Mouse (Mus musculus): Measurements from ENCODE around the gene Klf2. TPM values are rescaled to one million over a fixed set of nuclear protein-coding genes. Genes with fewer than 3 reads are reported as not detected.

Klf2 gene
- polyA plus RNA-seq, 1 experiment from 2014 or later: 6.5 TPM

GRCm38 (mm10) chr8:72323131-72323725, 4.4 kb downstream of the Klf2 start:
- Histone ChIP-seq H3K4me1 (ENCODE audit: control insufficient read depth, insufficient read depth, low read length) (peaks cover 3% of the 10 kb centered on the region; the same call in 1 of the 2 replicates), H3K36me3 (ENCODE audit: control insufficient read depth, insufficient read depth, low read length) (no peaks in the 10 kb centered on the region), H3K27ac (ENCODE audit: low read depth, low read length) (no peak overlapping the region), H3K9ac (ENCODE audit: low read length) (no peak overlapping the region), H3K4me2 (no peak overlapping the region), H3K27me3 (ENCODE audit: control insufficient read depth, insufficient read depth, low read length) (peaks cover 33% of the 10 kb centered on the region), H3K4me3 (ENCODE audit: low read depth, low read length) (no peak overlapping the region), H3K9me3 (ENCODE audit: control insufficient read depth, low read length) (no peaks in the 10 kb centered on the region)
- DNase-seq (ENCODE audit: low spot score, missing footprints): no peak
- no peak for ATAC-seq (ENCODE audit: low FRiP score)
- 81% methylated on average over 6 of the region's 6 CpGs for WGBS

- no peak overlapping the region for H3K4me2 ChIP-seq
- H3K9me3 ChIP-seq (ENCODE audit: control insufficient read depth, low read length): no peaks in the 10 kb centered on the region
- WGBS: 87% methylated on average over 10 of the region's 10 CpGs
- H3K27ac ChIP-seq (ENCODE audit: low read depth, low read length): no peak overlapping the region
- H3K27me3 ChIP-seq (ENCODE audit: control insufficient read depth, insufficient read depth, low read length): peaks cover 26% of the 10 kb centered on the region
- no peak for ATAC-seq (ENCODE audit: low FRiP score)
- H3K4me1 ChIP-seq (ENCODE audit: control insufficient read depth, insufficient read depth, low read length): peaks cover 3% of the 10 kb centered on the region; the same call in 1 of the 2 replicates
- DNase-seq (ENCODE audit: low spot score, missing footprints): no peak
- H3K9ac ChIP-seq (ENCODE audit: low read length): no peak overlapping the region
- H3K4me3 ChIP-seq (ENCODE audit: low read depth, low read length): no peak overlapping the region
- H3K36me3 ChIP-seq (ENCODE audit: control insufficient read depth, insufficient read depth, low read length): no peaks in the 10 kb centered on the region
Measured at GRCm38 (mm10) chr8:72324036-72324706, 5.3 kb downstream of the Klf2 start.

- 87% methylated on average over 2 of the region's 2 CpGs for WGBS
- Histone ChIP-seq H3K4me3 (ENCODE audit: low read depth, low read length) (no peak overlapping the region), H3K27me3 (ENCODE audit: control insufficient read depth, insufficient read depth, low read length) (peaks cover 20% of the 10 kb centered on the region), H3K4me1 (ENCODE audit: control insufficient read depth, insufficient read depth, low read length) (peaks cover 3% of the 10 kb centered on the region; the same call in 1 of the 2 replicates), H3K9me3 (ENCODE audit: control insufficient read depth, low read length) (no peaks in the 10 kb centered on the region), H3K27ac (ENCODE audit: low read depth, low read length) (no peak overlapping the region), H3K9ac (ENCODE audit: low read length) (no peak overlapping the region), H3K36me3 (ENCODE audit: control insufficient read depth, insufficient read depth, low read length) (no peaks in the 10 kb centered on the region), H3K4me2 (no peak overlapping the region)
- DNase-seq (ENCODE audit: low spot score, missing footprints): no peak
- ATAC-seq (ENCODE audit: low FRiP score): no peak
Measured at GRCm38 (mm10) chr8:72324708-72325107, 5.9 kb downstream of the Klf2 start.

GRCm38 (mm10) chr8:72329116-72329515, 10.3 kb downstream of the Klf2 start:
- 72% methylated on average over 3 of the region's 3 CpGs for WGBS
- no peaks in the 10 kb centered on the region for H3K27me3 ChIP-seq (ENCODE audit: control insufficient read depth, insufficient read depth, low read length)
- H3K36me3 ChIP-seq (ENCODE audit: control insufficient read depth, insufficient read depth, low read length): no peaks in the 10 kb centered on the region
- H3K4me2 ChIP-seq: no peak overlapping the region
- ATAC-seq (ENCODE audit: low FRiP score) (no peak), DNase-seq (ENCODE audit: low spot score, missing footprints) (no peak)
- H3K27ac ChIP-seq (ENCODE audit: low read depth, low read length): no peak overlapping the region
- H3K9me3 ChIP-seq (ENCODE audit: control insufficient read depth, low read length): no peaks in the 10 kb centered on the region
- no peaks in the 10 kb centered on the region for H3K4me1 ChIP-seq (ENCODE audit: control insufficient read depth, insufficient read depth, low read length)
- H3K9ac ChIP-seq (ENCODE audit: low read length): no peak overlapping the region
- no peak overlapping the region for H3K4me3 ChIP-seq (ENCODE audit: low read depth, low read length)

DNA sequence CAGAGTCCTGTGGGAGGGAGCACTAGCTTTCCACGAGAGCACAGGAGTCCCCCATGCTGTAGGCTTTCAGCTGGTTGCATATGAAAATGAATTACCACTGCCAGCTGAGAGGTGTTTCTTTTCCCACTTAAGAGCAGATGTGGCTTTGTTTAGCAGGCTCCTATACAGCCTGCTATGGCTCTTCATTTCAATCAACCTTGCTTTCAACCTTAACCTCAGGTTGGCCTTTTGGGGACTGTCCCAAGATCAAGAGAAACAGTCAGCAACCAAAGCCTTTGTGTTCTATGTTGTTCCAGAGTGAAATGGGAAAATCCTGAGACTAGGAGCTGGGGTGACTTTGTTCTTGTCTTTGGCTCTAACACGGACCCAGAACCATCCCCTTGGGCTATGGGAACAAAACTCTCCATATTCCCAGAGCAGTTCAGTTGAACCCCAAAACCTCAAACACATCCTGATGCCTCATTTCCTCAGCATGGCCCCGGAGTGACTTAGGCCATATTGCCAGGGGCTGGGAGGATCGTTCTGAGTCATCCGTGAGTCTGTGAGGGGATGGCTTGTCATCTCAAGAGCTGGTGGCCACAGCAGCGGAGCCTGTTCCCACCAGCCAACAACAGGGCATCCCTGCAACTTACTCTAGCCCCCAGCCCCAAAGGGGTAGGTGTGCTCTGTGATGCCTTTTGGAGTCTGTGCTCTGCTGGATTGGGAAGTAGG, 12.1 kb downstream of the Klf2 start:
- no peaks in the 10 kb centered on the region for H3K9me3 ChIP-seq (ENCODE audit: control insufficient read depth, low read length)
- no peak overlapping the region for H3K9ac ChIP-seq (ENCODE audit: low read length)
- ATAC-seq (ENCODE audit: low FRiP score) (no peak), DNase-seq (ENCODE audit: low spot score, missing footprints) (no peak)
- no peak overlapping the region for H3K4me2 ChIP-seq
- no peaks in the 10 kb centered on the region for H3K4me1 ChIP-seq (ENCODE audit: control insufficient read depth, insufficient read depth, low read length)
- no peak overlapping the region for H3K27ac ChIP-seq (ENCODE audit: low read depth, low read length)
- no peak overlapping the region for H3K4me3 ChIP-seq (ENCODE audit: low read depth, low read length)
- WGBS: 91% methylated on average over 6 of the region's 6 CpGs
- H3K36me3 ChIP-seq (ENCODE audit: control insufficient read depth, insufficient read depth, low read length): no peaks in the 10 kb centered on the region
- H3K27me3 ChIP-seq (ENCODE audit: control insufficient read depth, insufficient read depth, low read length): no peaks in the 10 kb centered on the region

GRCm38 (mm10) chr8:72331631-72332030, 12.8 kb downstream of the Klf2 start:
- no peaks in the 10 kb centered on the region for H3K4me1 ChIP-seq (ENCODE audit: control insufficient read depth, insufficient read depth, low read length)
- H3K4me2 ChIP-seq: no peak overlapping the region
- ATAC-seq (ENCODE audit: low FRiP score) (no peak), DNase-seq (ENCODE audit: low spot score, missing footprints) (no peak)
- WGBS: 87% methylated on average over 4 of the region's 4 CpGs
- H3K4me3 ChIP-seq (ENCODE audit: low read depth, low read length): no peak overlapping the region
- H3K27me3 ChIP-seq (ENCODE audit: control insufficient read depth, insufficient read depth, low read length): no peaks in the 10 kb centered on the region
- H3K9ac ChIP-seq (ENCODE audit: low read length): no peak overlapping the region
- H3K27ac ChIP-seq (ENCODE audit: low read depth, low read length): no peak overlapping the region
- H3K9me3 ChIP-seq (ENCODE audit: control insufficient read depth, low read length): no peaks in the 10 kb centered on the region
- H3K36me3 ChIP-seq (ENCODE audit: control insufficient read depth, insufficient read depth, low read length): no peaks in the 10 kb centered on the region

DNA sequence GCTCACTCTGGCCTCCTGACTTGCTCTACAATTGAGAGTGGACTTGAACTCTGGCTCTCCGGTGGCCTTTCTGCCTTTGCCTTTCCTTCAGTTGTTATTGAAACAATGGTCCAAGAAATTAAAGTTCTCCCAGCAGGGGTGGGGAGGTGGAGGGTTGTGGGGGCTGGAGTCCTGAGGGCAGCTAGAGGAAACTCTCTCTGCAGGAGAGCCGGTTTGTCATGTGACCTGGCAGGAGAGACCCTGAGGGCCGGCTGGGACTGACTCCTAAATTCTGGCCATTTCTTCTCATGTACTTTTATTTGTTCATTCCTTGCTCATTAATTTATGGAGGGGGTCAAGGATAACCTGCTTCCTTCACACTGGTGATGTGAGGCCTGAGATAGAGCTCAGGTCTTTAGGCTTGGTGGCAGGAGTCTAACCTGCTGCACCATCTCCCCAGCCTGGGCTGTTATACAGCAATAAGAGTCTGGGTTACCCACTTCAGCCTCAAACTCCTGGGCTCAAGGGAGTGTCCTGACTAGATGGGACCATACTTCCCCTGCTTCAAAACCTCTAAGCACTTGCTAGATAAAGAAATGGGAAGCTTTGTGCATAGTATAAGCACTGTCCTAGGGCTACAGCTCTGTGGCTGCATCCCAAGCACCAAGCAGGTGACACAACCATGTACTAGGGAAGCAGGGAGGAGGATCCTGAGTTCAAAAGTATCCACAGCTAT, 14.8 kb downstream of the Klf2 start:
- Histone ChIP-seq H3K27me3 (ENCODE audit: control insufficient read depth, insufficient read depth, low read length) (no peaks in the 10 kb centered on the region), H3K4me2 (no peak overlapping the region), H3K36me3 (ENCODE audit: control insufficient read depth, insufficient read depth, low read length) (peaks cover 3% of the 10 kb centered on the region; the same call in 1 of the 2 replicates), H3K9me3 (ENCODE audit: control insufficient read depth, low read length) (no peaks in the 10 kb centered on the region), H3K27ac (ENCODE audit: low read depth, low read length) (no peak overlapping the region), H3K4me1 (ENCODE audit: control insufficient read depth, insufficient read depth, low read length) (no peaks in the 10 kb centered on the region), H3K9ac (ENCODE audit: low read length) (no peak overlapping the region), H3K4me3 (ENCODE audit: low read depth, low read length) (no peak overlapping the region)
- DNase-seq (ENCODE audit: low spot score, missing footprints) (no peak), ATAC-seq (ENCODE audit: low FRiP score) (no peak)
- whole genome bisulfite sequencing: 50% methylated on average over 3 of the region's 3 CpGs

- H3K36me3 ChIP-seq (ENCODE audit: control insufficient read depth, insufficient read depth, low read length): peaks cover 3% of the 10 kb centered on the region; the same call in 1 of the 2 replicates
- H3K27me3 ChIP-seq (ENCODE audit: control insufficient read depth, insufficient read depth, low read length): no peaks in the 10 kb centered on the region
- H3K4me3 ChIP-seq (ENCODE audit: low read depth, low read length): no peak overlapping the region
- DNase-seq (ENCODE audit: low spot score, missing footprints) (no peak), ATAC-seq (ENCODE audit: low FRiP score) (no peak)
- no peak overlapping the region for H3K4me2 ChIP-seq
- H3K9ac ChIP-seq (ENCODE audit: low read length): no peak overlapping the region
- no peaks in the 10 kb centered on the region for H3K4me1 ChIP-seq (ENCODE audit: control insufficient read depth, insufficient read depth, low read length)
- 79% methylated on average over 4 of the region's 4 CpGs for WGBS
- no peak overlapping the region for H3K27ac ChIP-seq (ENCODE audit: low read depth, low read length)
- H3K9me3 ChIP-seq (ENCODE audit: control insufficient read depth, low read length): no peaks in the 10 kb centered on the region
Measured at GRCm38 (mm10) chr8:72334144-72334641, 15.4 kb downstream of the Klf2 start.

Measured in midbrain, embryonic 11.5 days (tissue).